Mouse (Mus musculus) frontal cortex, postnatal 10 days (tissue): ENCODE results near the gene Bicral.

ENCODE experiments used
- DNase-seq, 2 experiments: peaks; one replicate each; pipeline ENCODE4 v3.0.0; 2022; ENCODE audit warnings: low spot score in 2 of 2, mixed read lengths in 1 of 2

Bicral gene

GRCm38 (mm10) chr17:46751794-46752556, 106.3 kb downstream of the Bicral start, which contains the start of gene Cnpy3:
Cnpy3 (minus strand) TSS chr17:46752214.
- peak; percentile 98 to 99 for DNase-seq

GRCm38 (mm10) chr17:46751056-46751793, 107.1 kb downstream of the Bicral start:
- DNase-seq, result peak in 1 of 2 experiments; percentile 61

- DNase-seq, result no peak
Observed at GRCm38 (mm10) chr17:46750580-46750979, 107.7 kb downstream of the Bicral start.

- no peak for DNase-seq
Observed at GRCm38 (mm10) chr17:46749282-46749681, 109.0 kb downstream of the Bicral start.
